Mouse (Mus musculus) frontal cortex, postnatal 36 days (tissue): ENCODE measurements around the gene Ntn1.

ENCODE experiments used
- DNase-seq, 2 experiments: peaks; one replicate each; pipeline ENCODE4 v3.0.0; 2022; ENCODE audit warnings: low spot score in 2 of 2

Gene Ntn1

GRCm38 (mm10) chr11:68195168-68195567 is 205.5 kb downstream of the Ntn1 start:
- no peak for DNase-seq

GRCm38 (mm10) chr11:68190849-68191248 is 209.8 kb downstream of the Ntn1 start:
- DNase-seq = peak; percentile 49 to 54

GRCm38 (mm10) chr11:68188695-68189201 is 211.9 kb downstream of the Ntn1 start:
- DNase-seq = no peak

- DNase-seq = no peak
These were observed 213.4 kb downstream of the Ntn1 start for GRCm38 (mm10) chr11:68187242-68187641.

GRCm38 (mm10) chr11:68185647-68186046 is 215.0 kb downstream of the Ntn1 start:
- DNase-seq = peak; percentile 42 to 55

- DNase-seq = no peak
These were observed 223.2 kb downstream of the Ntn1 start for GRCm38 (mm10) chr11:68177415-68177814.

- no peak for DNase-seq
These were observed 224.1 kb downstream of the Ntn1 start for GRCm38 (mm10) chr11:68176550-68176949.

GRCm38 (mm10) chr11:68172648-68173045 is 228.0 kb downstream of the Ntn1 start:
- DNase-seq = no peak

GRCm38 (mm10) chr11:68171973-68172647 is 228.5 kb downstream of the Ntn1 start:
- no peak for DNase-seq

GRCm38 (mm10) chr11:68168427-68168826 is 232.2 kb downstream of the Ntn1 start:
- no peak for DNase-seq

GRCm38 (mm10) chr11:68164408-68164807 is 236.2 kb downstream of the Ntn1 start:
- DNase-seq = no peak

- no peak for DNase-seq
These were observed 240.8 kb downstream of the Ntn1 start for GRCm38 (mm10) chr11:68159867-68160266.
